Mouse (Mus musculus) bone marrow macrophage, adult 2 months (primary cell): ENCODE results near the gene Edc4. TPM values are rescaled to one million over a fixed set of nuclear protein-coding genes. Genes with fewer than 3 reads are reported as not detected.

Experiments used
- H3K27ac ChIP-seq: 2 replicates; pipeline ENCODE4 v1.5.1; 2012; ENCODE audit warnings: low read depth, low read length; ENCODE audit not compliant: insufficient read depth
- H3K4me1 ChIP-seq: 2 replicates; pipeline ENCODE4 v1.6.1; 2012; ENCODE audit warnings: low read length; ENCODE audit not compliant: control insufficient read depth, insufficient read depth
- H3K4me3 ChIP-seq: 2 replicates; pipeline ENCODE4 v1.5.1; 2012; ENCODE audit warnings: mild to moderate bottlenecking, low read length, moderate library complexity; ENCODE audit not compliant: insufficient read depth
- CTCF ChIP-seq: IDR thresholded peaks from 2 replicates; pipeline ENCODE4 v1.5.1; 2012; ENCODE audit warnings: low read depth, mild to moderate bottlenecking, low read length, moderate library complexity
- POLR2A ChIP-seq: IDR thresholded peaks from 2 replicates; pipeline ENCODE4 v1.6.1; 2012; ENCODE audit warnings: mild to moderate bottlenecking, low read depth, low read length, borderline replicate concordance
- polyA plus RNA-seq: library from polyadenylated mRNA; stranded (reverse); fragments of >200 nt; gene quantifications from 2 replicates; pipeline ENCODE4 v1.2.4, GENCODE M21; 2012; ENCODE audit not compliant: missing spikeins, insufficient read depth, insufficient read length

Gene Edc4
- polyA plus RNA-seq, 1 experiment, result 29.8 TPM

- Histone ChIP-seq H3K4me1 (peaks cover 20% of the 10 kb centered on the region), H3K4me3 (no peak within 1 kb of the TSS), H3K27ac (no peak within 1 kb of the TSS)
- TF ChIP-seq CTCF (no peak), POLR2A (no peak)
Observed at GRCm38 (mm10) chr8:105853178-105853577, 27.5 kb upstream of the Edc4 start, which contains the start of gene Cenpt. Cenpt (minus strand) TSS chr8:105853278.

- TF ChIP-seq CTCF (no peak), POLR2A (no peak)
- Histone ChIP-seq H3K4me1 (peaks cover 28% of the 10 kb centered on the region), H3K4me3 (no peak overlapping the region), H3K27ac (no peak overlapping the region)
Observed at GRCm38 (mm10) chr8:105854303-105854702, 26.4 kb upstream of the Edc4 start.

- Histone ChIP-seq H3K4me3 (peak within 1 kb of the TSS; percentile 89), H3K27ac (peak within 1 kb of the TSS; percentile 74), H3K4me1 (peaks cover 33% of the 10 kb centered on the region)
- TF ChIP-seq POLR2A (no peak), CTCF (peak; percentile 51; the same call in 1 of the 2 replicates)
Observed at GRCm38 (mm10) chr8:105854715-105855216, 25.9 kb upstream of the Edc4 start, which contains the start of gene Thap11. Thap11 (plus strand) TSS chr8:105855132.

- TF ChIP-seq CTCF (no peak), POLR2A (no peak)
- Histone ChIP-seq H3K4me3 (peak overlapping the region; percentile 89), H3K4me1 (peaks cover 34% of the 10 kb centered on the region), H3K27ac (peak overlapping the region; percentile 48)
Observed at GRCm38 (mm10) chr8:105855248-105856167, 25.2 kb upstream of the Edc4 start.

- no peak for TF ChIP-seq CTCF
- TF ChIP-seq POLR2A, result no peak
- H3K27ac ChIP-seq, result 0 out of 2 replicates have a peak overlapping the region, but pooled peaks have one; percentile 48
- H3K4me1 ChIP-seq, result peaks cover 30% of the 10 kb centered on the region
Observed at GRCm38 (mm10) chr8:105856168-105856835, 24.4 kb upstream of the Edc4 start.

GRCm38 (mm10) chr8:105858495-105858894 is 22.2 kb upstream of the Edc4 start:
- H3K27ac ChIP-seq, result peak overlapping the region; percentile 61
- peaks cover 33% of the 10 kb centered on the region for H3K4me1 ChIP-seq
- H3K4me3 ChIP-seq, result no peak overlapping the region
- TF ChIP-seq CTCF (no peak), POLR2A (no peak)

More at GRCm38 (mm10) chr8:105856168-105856835, 24.4 kb upstream of the Edc4 start:
- H3K4me3 ChIP-seq, result peak overlapping the region; percentile 89

- Histone ChIP-seq H3K4me1 (peaks cover 32% of the 10 kb centered on the region), H3K27ac (peak overlapping the region; percentile 61), H3K4me3 (peak overlapping the region; percentile 53; the same call in 1 of the 2 replicates)
- TF ChIP-seq CTCF, result no peak
- TF ChIP-seq POLR2A, result no peak
Observed at GRCm38 (mm10) chr8:105859314-105859713, 21.4 kb upstream of the Edc4 start.

GRCm38 (mm10) chr8:105860143-105860981 is 20.3 kb upstream of the Edc4 start, which contains the start of gene Nutf2:
Nutf2 (plus strand) TSS chr8:105860580.
- H3K27ac ChIP-seq, result peak within 1 kb of the TSS; percentile 70
- H3K4me1 ChIP-seq, result peaks cover 31% of the 10 kb centered on the region
- TF ChIP-seq CTCF, result no peak
- no peak for TF ChIP-seq POLR2A
- peak within 1 kb of the TSS; percentile 70 for H3K4me3 ChIP-seq

GRCm38 (mm10) chr8:105861951-105862350 is 18.7 kb upstream of the Edc4 start:
- TF ChIP-seq CTCF (no peak), POLR2A (no peak)
- Histone ChIP-seq H3K4me3 (peak overlapping the region; percentile 70), H3K4me1 (peaks cover 27% of the 10 kb centered on the region), H3K27ac (0 out of 2 replicates have a peak overlapping the region, but pooled peaks have one; percentile 70)
